Mouse (Mus musculus) midbrain, embryonic 14.5 days (tissue): Measurements from ENCODE around the gene Epor. TPM values are rescaled to one million over a fixed set of nuclear protein-coding genes. Genes with fewer than 3 reads are reported as not detected.
A peak's percentile ranks its signal among the peaks of the same experiment; 100 is the strongest.

Source experiments
- ATAC-seq: fragments of 200-750 bp; cut with Nextera tagmentation; 2 replicates; pipeline ENCODE4 v1.8.0; 2017; ENCODE audit warnings: moderate number of reproducible peaks, moderate library complexity; ENCODE audit not compliant: low FRiP score, low TSS enrichment
- DNase-seq: peaks from one replicate; pipeline ENCODE4 v3.0.0-alpha.2; 2015
- H3K27ac ChIP-seq: fragments of 300-500 bp; sonication (generic); replicated peaks from 2 replicates; pipeline ENCODE4 v1.5.1; 2014; ENCODE audit warnings: mild to moderate bottlenecking, low read depth, low read length, moderate library complexity
- H3K27me3 ChIP-seq: fragments of 300-500 bp; sonication (generic); 2 replicates; pipeline ENCODE4 v1.6.1; 2014; ENCODE audit warnings: low read length, control low read depth, mixed read lengths; ENCODE audit not compliant: control insufficient read depth, insufficient read depth
- H3K36me3 ChIP-seq: fragments of 300-500 bp; sonication (generic); 2 replicates; pipeline ENCODE4 v1.6.1; 2014; ENCODE audit warnings: low read length, control low read depth; ENCODE audit not compliant: control insufficient read depth, insufficient read depth
- H3K4me1 ChIP-seq: fragments of 300-500 bp; sonication (generic); 2 replicates; pipeline ENCODE4 v1.6.1; 2014; ENCODE audit warnings: mild to moderate bottlenecking, antibody characterized with exemption, low read length, control low read depth; ENCODE audit not compliant: control insufficient read depth, insufficient read depth
- H3K4me2 ChIP-seq: fragments of 300-500 bp; sonication (generic); 2 replicates; pipeline ENCODE4 v1.6.1; 2014; ENCODE audit warnings: mild to moderate bottlenecking, low read length, moderate library complexity
- H3K4me3 ChIP-seq: fragments of 300-500 bp; sonication (generic); replicated peaks from 2 replicates; pipeline ENCODE4 v1.5.1; 2014; ENCODE audit warnings: low read depth, low read length
- H3K9ac ChIP-seq: fragments of 300-500 bp; sonication (generic); replicated peaks from 2 replicates; pipeline ENCODE4 v1.6.1; 2014; ENCODE audit warnings: mild to moderate bottlenecking, low read length, moderate library complexity
- H3K9me3 ChIP-seq: fragments of 300-500 bp; sonication (generic); 2 replicates; pipeline ENCODE4 v1.6.1; 2016; ENCODE audit warnings: low read length, control low read depth, mixed read lengths; ENCODE audit not compliant: control insufficient read depth
- whole genome bisulfite sequencing: fragments of 180-500 bp; shearing (Covaris S2); extraction: QIAGEN DNeasy Blood & Tissue Kit; methylation state at CpG from one replicate; pipeline ENCODE4 v1.1.7; 2014; 5-methylcytosine and 5-hydroxymethylcytosine counted together
- polyA plus RNA-seq: library from polyadenylated mRNA; unstranded; fragments of >200 nt; fragmentation: Nextera tagmentation; extraction: Ambion mirVana; gene quantifications from 2 replicates; pipeline ENCODE4 v1.2.1, GENCODE M21; 2014

Epor gene
- polyA plus RNA-seq, 1 experiment from 2014 or later = 2.0 TPM

DNA sequence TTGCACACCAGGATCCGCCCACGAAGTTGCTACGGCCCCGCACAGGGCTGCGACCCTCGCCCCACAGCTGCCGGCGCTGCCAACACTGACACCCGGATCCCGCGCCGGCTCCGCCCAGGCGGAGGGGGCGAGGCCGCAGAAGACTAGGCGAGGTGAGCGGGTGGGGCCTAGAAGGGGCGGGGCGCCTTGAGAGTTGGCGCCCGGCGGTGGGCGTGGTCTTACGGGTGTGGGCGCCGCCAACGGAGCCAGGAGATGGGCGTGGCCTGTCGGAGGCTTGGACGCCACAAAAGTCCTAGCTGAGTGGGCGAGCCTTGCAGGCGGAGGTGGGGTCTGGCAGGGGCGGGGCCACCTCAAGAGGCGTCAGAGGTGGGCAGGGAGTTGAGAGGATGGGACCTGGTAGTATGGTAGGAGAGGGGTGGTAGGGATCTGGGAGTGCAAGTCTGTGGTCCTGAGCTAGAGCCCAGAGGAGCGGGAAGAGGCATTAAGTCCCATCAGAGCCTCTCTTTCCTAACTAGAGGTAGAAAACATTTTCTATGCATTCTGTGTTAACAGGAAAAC lies 45.2 kb downstream of the Epor start, which contains the start of gene Rab3d:
TSS of gene Rab3d (minus strand) at position 158 of the 558 bp plus-strand sequence.
- DNase-seq (peak; percentile 94), ATAC-seq (peak; percentile 91)
- Histone ChIP-seq H3K9me3 (no peaks in the 10 kb centered on the region), H3K4me2 (peak within 1 kb of the TSS; percentile 88), H3K4me1 (0 out of 2 replicates have a peak, but pooled peaks cover 3% of the 10 kb centered on the region), H3K27me3 (no peaks in the 10 kb centered on the region; the same call in 1 of the 2 replicates), H3K9ac (peak within 1 kb of the TSS; percentile 65), H3K27ac (peak within 1 kb of the TSS; percentile 41; the same call in 1 of the 2 replicates), H3K36me3 (0 out of 2 replicates have a peak, but pooled peaks cover 4% of the 10 kb centered on the region), H3K4me3 (peak within 1 kb of the TSS; percentile 55)
- WGBS = 1% methylated on average over 34 of the region's 36 CpGs

DNA sequence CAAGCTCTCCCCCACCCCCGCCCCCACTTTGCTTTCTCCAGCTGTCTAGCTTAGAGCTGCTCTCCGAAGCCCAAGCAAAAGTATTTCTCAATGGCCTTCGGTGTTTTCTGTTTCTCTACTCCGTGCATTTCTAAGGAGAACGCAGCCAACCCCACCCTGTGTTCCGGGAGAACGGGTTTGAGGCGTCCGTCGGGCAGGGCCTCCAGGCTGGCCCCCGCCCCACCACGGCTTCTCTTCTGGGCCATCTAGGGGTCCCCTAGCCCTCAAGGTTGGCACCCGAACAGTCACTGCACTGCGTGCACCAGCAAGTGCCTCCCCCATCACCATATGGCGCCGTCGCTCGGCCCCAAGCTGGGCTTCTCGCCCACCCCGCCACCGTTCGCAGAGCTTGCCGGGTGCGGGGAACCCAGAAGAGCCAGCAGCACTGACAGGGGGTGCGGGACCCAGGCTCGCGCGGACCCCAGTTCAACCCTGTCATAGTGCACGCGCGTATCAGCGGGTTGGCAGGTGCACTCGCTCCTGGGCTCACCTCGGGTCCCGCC lies 45.7 kb downstream of the Epor start:
- Histone ChIP-seq H3K4me3 (peak overlapping the region; percentile 55), H3K27ac (peak overlapping the region; percentile 41; the same call in 1 of the 2 replicates), H3K36me3 (0 out of 2 replicates have a peak, but pooled peaks cover 4% of the 10 kb centered on the region), H3K9ac (peak overlapping the region; percentile 65), H3K27me3 (no peaks in the 10 kb centered on the region; the same call in 1 of the 2 replicates), H3K4me2 (peak overlapping the region; percentile 88), H3K9me3 (no peaks in the 10 kb centered on the region), H3K4me1 (0 out of 2 replicates have a peak, but pooled peaks cover 3% of the 10 kb centered on the region)
- 2% methylated on average over 35 of the region's 35 CpGs for WGBS
- ATAC-seq = no peak; the same call in 1 of the 2 replicates
- DNase-seq = peak; percentile 62

DNA sequence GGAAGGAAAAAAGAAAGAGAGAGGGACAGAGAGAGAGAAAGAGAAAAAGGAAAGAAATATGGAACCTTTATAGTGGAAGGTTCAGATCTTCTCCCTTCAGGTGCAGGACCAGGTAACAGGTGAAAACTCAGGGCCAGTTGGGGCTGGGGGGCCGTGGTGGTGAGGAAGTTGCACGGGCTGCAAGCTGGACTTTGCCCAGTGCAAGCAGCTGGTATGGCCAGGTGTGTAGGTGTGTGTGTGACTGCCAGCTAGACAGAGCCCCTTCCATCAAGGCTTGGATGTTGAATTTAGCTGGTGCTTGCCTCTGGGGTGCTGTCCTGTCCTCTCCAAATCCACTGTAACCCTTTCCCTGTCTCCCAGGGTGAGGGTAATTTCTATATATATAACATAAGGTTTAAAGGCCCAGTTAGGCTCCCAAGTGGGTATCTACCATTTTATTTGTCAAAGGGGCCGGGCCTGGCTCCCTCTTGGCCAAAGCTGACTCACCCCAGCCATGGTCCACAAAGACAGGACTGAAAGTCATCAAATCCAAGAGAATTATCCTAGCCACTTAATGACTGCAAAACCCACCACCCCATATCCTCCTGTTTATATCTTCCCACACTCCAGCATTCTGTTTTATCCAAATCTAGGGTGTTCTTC lies 46.3 kb downstream of the Epor start:
- 0 out of 2 replicates have a peak overlapping the region, but pooled peaks have one; percentile 5 for H3K27ac ChIP-seq
- 0 out of 2 replicates have a peak, but pooled peaks cover 3% of the 10 kb centered on the region for H3K4me1 ChIP-seq
- DNase-seq = no peak
- no peaks in the 10 kb centered on the region for H3K9me3 ChIP-seq
- no peaks in the 10 kb centered on the region; the same call in 1 of the 2 replicates for H3K27me3 ChIP-seq
- ATAC-seq = no peak
- 63% methylated on average over 3 of the region's 3 CpGs for WGBS
- H3K36me3 ChIP-seq = 0 out of 2 replicates have a peak, but pooled peaks cover 4% of the 10 kb centered on the region
- peak overlapping the region; percentile 88 for H3K4me2 ChIP-seq
- peak overlapping the region; percentile 55 for H3K4me3 ChIP-seq
- peak overlapping the region; percentile 65 for H3K9ac ChIP-seq

DNA sequence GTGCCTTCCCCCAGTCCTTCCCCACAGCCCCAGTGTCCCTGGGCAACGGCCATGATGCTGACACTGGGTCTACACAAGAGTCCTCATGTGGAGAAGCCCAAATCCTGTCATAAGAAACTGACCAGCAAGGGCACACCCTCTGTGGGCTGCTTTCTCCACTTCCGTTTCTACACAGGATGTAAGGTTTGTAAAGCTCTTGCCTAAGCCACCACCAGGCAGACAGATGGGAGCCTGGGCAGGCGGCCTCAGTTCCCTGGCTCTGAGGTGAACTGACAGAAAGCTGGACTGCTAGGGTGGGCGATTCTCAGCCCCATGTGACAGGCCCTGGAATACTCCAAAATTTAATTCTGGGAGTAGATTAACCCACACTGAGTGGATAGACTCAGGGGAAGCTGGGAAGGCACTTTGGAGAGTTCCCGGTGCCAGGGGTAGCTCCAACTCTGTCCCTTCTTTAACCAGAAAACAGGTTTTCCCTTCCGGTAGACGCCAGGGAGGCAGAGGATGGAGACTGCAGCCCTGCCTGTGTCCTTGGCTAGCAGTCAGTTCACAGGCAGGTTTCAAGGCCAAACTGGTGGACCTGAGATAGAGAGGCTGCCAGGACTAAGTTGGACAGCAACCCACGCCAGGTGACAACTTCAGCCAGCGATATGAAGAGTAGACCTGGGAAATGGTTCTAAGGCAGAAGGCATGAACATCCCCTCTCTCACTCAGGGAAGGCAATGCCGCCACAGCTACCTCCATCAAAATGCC lies 53.7 kb downstream of the Epor start:
- Histone ChIP-seq H3K27me3 (no peaks in the 10 kb centered on the region), H3K4me2 (no peak overlapping the region), H3K9me3 (no peaks in the 10 kb centered on the region), H3K27ac (no peak overlapping the region), H3K4me3 (no peak overlapping the region), H3K4me1 (no peaks in the 10 kb centered on the region), H3K9ac (no peak overlapping the region), H3K36me3 (0 out of 2 replicates have a peak, but pooled peaks cover 4% of the 10 kb centered on the region)
- 78% methylated on average over 10 of the region's 10 CpGs for WGBS
- ATAC-seq (no peak), DNase-seq (no peak)

Other genes starting within 250 kb of the Epor start
- gene Ldlr, start 240.0 kb downstream of the Epor start, polyA plus RNA-seq = 8.2 and 9.4 TPM in 2 replicates
- 19.9 and 21.4 TPM in 2 replicates for gene Spc24, start 203.2 kb downstream of the Epor start, polyA plus RNA-seq
- gene Kank2, start 164.8 kb downstream of the Epor start, polyA plus RNA-seq = 0.66 and 2.7 TPM in 2 replicates
- gene Angptl8, start 128.0 kb downstream of the Epor start, polyA plus RNA-seq = 0.34 TPM in 1 of 2 replicates, not detected in the other
- gene Dock6, start 110.9 kb downstream of the Epor start, polyA plus RNA-seq = 7.2 and 12.7 TPM in 2 replicates
- gene Rab3d, start 45.3 kb downstream of the Epor start, polyA plus RNA-seq = 9.8 and 10.2 TPM in 2 replicates
- gene Ccdc159, start 36.0 kb downstream of the Epor start, polyA plus RNA-seq = 5.7 and 7.7 TPM in 2 replicates
- gene Tmem205, start 36.0 kb downstream of the Epor start, polyA plus RNA-seq = 42.2 and 51.8 TPM in 2 replicates
- gene Plppr2, start 26.5 kb downstream of the Epor start, polyA plus RNA-seq = 91.3 and 92.2 TPM in 2 replicates
- 21.5 and 22.8 TPM in 2 replicates for gene Swsap1, start 7.8 kb downstream of the Epor start, polyA plus RNA-seq
- 0.53 and 0.68 TPM in 2 replicates for gene Rgl3, start 25.9 kb upstream of the Epor start, polyA plus RNA-seq
- gene Ccdc151, start 39.1 kb upstream of the Epor start, polyA plus RNA-seq = 4.5 and 4.6 TPM in 2 replicates
- gene Prkcsh, start 39.3 kb upstream of the Epor start, polyA plus RNA-seq = 70.6 and 73.2 TPM in 2 replicates
- 137 and 162 TPM in 2 replicates for gene Elavl3, start 88.5 kb upstream of the Epor start, polyA plus RNA-seq
- not detected in 2 replicates for gene Gm49318, start 107.8 kb upstream of the Epor start, polyA plus RNA-seq
- gene Zfp653, start 107.9 kb upstream of the Epor start, polyA plus RNA-seq = 14.7 and 18.1 TPM in 2 replicates
- gene Ecsit, start 121.9 kb upstream of the Epor start, polyA plus RNA-seq = 45.6 and 48.5 TPM in 2 replicates
- 0.58 and 0.61 TPM in 2 replicates for gene Cnn1, start 135.7 kb upstream of the Epor start, polyA plus RNA-seq
- 182 and 196 TPM in 2 replicates for gene Elof1, start 153.7 kb upstream of the Epor start, polyA plus RNA-seq
- 0.79 TPM in 1 of 2 replicates, not detected in the other for gene Acp5, start 172.2 kb upstream of the Epor start, polyA plus RNA-seq
- gene Pigyl, start 193.3 kb upstream of the Epor start, polyA plus RNA-seq = 94.1 and 96.4 TPM in 2 replicates
- gene Zfp872, start 224.6 kb upstream of the Epor start, polyA plus RNA-seq = 0.07 and 0.55 TPM in 2 replicates